Mouse (Mus musculus) embryonic facial prominence, embryonic 13.5 days (tissue): ENCODE results near the gene Usp1. TPM values are rescaled to one million over a fixed set of nuclear protein-coding genes. Genes with fewer than 3 reads are reported as not detected.

Experiments
- polyA plus RNA-seq: library from polyadenylated mRNA; unstranded; fragments of >200 nt; fragmentation: Nextera tagmentation; extraction: Ambion mirVana; gene quantifications from 2 replicates; pipeline ENCODE4 v1.2.1, GENCODE M21; 2015

Gene Usp1
- polyA plus RNA-seq, 1 experiment from 2014 or later = 107 TPM

Other genes starting within 250 kb of the Usp1 start
- 0.43 and 1.7 TPM in 2 replicates for gene L1td1, start 197.1 kb upstream of the Usp1 start, polyA plus RNA-seq
- gene Kank4, start 106.3 kb upstream of the Usp1 start, polyA plus RNA-seq = 3.2 and 3.4 TPM in 2 replicates
- gene I0C0044D17Rik, start 100.0 kb upstream of the Usp1 start, polyA plus RNA-seq = not detected in 2 replicates
- 1.9 and 3.9 TPM in 2 replicates for gene Angptl3, start 107.1 kb downstream of the Usp1 start, polyA plus RNA-seq
- 67.4 and 77.1 TPM in 2 replicates for gene Dock7, start 197.1 kb downstream of the Usp1 start, polyA plus RNA-seq